Mouse (Mus musculus) testis, postnatal 14 days (tissue): ENCODE results near the gene Ints6l.
A peak's percentile ranks its signal among the peaks of the same experiment; 100 is the strongest.
"Not testable (repeated sequence)": the region's sequence is repeated elsewhere in the genome, so short reads cannot be mapped to it uniquely, and the experiment has no call there.

Source experiments
- DNase-seq: peaks from one replicate; pipeline ENCODE4 v3.0.0; 2021; ENCODE audit warnings: low spot score

Gene Ints6l

GRCm38 (mm10) chrX:56454671-56455371, at the start of gene Ints6l:
Ints6l (plus strand) TSS chrX:56454857.
- DNase-seq = peak; percentile 77

GRCm38 (mm10) chrX:56405482-56405881, 49.2 kb upstream of the Ints6l start:
- DNase-seq = no peak

- DNase-seq = no peak
Observed at GRCm38 (mm10) chrX:56406128-56406527, 48.5 kb upstream of the Ints6l start.

- DNase-seq = no peak
Observed at GRCm38 (mm10) chrX:56416277-56416676, 38.4 kb upstream of the Ints6l start.

DNA sequence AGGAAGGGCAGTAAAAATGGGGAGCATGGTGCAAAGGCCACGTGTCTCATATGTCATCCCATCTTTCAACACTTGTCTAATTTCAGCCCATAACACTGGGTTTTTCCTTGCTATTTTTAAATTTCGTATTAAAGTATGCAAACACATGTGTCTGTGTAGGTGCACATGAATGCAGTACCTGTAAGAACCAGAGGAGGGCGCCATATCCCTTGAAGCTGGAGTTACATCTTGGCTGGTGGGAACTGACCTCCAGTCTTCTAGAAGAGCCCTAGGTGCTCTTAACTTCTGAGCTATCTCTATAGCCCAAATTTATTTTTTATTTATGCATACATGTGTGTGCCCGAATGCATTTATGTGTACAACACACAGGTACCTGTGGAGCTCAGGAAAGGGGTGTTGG, 37.1 kb upstream of the Ints6l start:
- DNase-seq = peak; percentile 6

DNA sequence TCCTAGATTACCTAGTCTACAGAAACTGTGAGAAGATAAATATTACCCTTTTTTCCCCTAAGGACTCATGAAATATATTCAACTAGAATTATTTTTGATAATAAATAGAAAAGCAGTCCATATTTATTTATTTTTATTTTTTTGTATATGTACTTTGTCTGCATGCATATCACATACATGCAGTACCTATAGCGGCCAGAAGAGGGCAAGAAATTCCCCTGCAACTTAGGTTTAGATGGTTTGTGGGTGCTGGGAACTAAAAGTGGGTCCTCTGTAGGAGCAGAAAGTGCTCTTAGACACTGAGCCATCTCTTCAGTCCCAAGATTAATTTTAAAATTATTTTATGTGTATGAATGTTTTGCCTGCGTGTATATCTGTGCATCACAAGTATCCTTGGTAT, 24.1 kb upstream of the Ints6l start:
- DNase-seq = no peak

DNA sequence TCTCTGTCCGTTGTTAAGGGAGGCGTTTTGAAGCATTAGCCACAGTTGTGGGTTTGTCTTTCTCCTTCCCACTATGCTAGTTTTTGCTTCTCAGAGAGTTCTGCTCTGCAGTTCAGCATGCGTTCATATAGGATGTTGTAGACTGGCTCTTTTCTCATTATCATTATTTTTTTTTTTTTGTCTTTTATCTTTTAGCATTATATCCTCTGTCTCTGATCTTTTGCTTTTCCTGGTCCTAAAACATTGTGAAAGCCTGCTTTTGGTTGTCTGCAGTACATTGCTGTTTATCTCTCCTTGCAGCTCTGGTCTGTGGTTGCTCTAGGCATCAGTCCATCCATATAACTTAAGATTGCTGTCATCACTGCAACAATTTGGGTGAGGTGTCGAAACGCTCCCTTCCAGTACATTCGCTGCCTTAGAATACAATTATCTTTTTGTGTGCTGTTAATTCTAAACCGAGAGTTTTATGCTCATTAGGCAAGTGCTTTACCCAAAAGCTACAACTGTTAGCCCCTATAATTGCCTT, 18.8 kb upstream of the Ints6l start:
- DNase-seq = no peak

GRCm38 (mm10) chrX:56446487-56447428, 7.9 kb upstream of the Ints6l start:
- DNase-seq = no peak

GRCm38 (mm10) chrX:56447524-56448015, 7.1 kb upstream of the Ints6l start, which contains the start of gene Gm2174:
Gm2174 (plus strand) TSS chrX:56447965.
- no peak for DNase-seq

GRCm38 (mm10) chrX:56455372-56456246, 952 bp downstream of the Ints6l start:
- DNase-seq = peak; percentile 85

DNA sequence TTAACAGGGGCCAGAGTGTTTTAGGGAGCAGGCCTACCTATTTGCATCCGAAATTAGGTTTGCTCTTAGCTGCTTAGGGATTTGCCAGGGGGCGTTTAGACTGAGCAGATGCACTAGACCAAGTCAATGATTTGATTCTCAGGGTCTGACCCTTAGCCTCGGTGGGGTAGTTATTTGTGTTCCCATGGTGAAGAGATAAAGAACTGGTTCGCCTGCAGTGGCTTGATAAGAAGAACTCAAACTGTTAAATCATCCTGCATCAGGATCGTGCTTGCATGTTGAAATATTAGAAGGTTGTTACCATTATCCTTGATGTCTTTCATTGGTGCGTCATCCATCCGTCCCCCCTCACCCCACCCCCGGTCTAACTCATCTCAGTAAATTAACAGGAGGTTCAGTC, 1.7 kb downstream of the Ints6l start:
- DNase-seq = no peak

DNA sequence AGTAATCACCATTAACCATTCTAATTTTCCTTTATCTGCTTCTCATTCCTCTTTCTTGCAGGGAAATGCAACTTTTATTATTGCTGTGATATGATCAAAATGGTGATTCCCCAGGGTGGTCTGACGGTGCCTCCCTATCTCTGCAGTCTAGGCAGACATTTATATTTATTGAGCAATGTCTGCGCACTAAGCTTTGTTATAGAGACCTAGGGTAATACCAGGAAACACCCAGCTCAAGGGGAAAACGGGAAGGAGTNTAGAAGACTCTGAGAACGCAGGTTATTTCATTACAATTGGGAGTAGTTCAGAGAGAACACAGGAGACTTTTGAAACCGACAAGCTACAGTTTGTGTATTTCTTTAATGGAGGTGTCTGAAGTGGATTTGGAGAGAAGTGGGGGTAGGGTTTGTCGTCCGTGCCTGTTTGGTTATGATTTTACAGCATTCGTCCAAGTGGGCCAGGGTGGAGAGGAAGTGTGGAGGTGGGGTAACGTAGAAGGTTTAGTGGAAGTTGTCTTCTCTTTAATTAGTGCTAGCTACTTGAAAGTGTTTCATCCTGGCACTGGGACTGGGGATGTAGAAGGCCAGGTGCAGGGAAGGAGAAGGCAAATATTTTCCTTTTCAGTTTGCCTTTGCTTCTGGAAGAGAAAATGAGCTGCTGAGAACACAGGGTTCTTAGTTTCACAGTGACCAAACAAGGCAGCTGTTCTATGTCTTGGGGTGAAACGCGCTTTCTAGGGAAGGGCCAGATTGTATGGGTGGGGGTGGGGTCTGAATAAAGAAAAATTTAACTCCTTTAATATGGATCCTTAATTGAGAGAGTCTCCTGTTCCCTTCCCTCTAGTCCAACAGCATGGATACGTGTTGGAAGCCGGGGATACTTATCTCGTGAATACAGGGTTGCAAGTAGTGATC, 7.6 kb downstream of the Ints6l start:
- DNase-seq = no peak

GRCm38 (mm10) chrX:56464906-56465305, 10.2 kb downstream of the Ints6l start:
- no peak for DNase-seq

- no peak for DNase-seq
Observed at GRCm38 (mm10) chrX:56467688-56468087, 13.0 kb downstream of the Ints6l start.

- no peak for DNase-seq
Observed at GRCm38 (mm10) chrX:56468422-56468821, 13.8 kb downstream of the Ints6l start.

- no peak for DNase-seq
Observed at GRCm38 (mm10) chrX:56474035-56474434, 19.4 kb downstream of the Ints6l start.

GRCm38 (mm10) chrX:56477553-56477952, 22.9 kb downstream of the Ints6l start:
- DNase-seq = peak; percentile 23

DNA sequence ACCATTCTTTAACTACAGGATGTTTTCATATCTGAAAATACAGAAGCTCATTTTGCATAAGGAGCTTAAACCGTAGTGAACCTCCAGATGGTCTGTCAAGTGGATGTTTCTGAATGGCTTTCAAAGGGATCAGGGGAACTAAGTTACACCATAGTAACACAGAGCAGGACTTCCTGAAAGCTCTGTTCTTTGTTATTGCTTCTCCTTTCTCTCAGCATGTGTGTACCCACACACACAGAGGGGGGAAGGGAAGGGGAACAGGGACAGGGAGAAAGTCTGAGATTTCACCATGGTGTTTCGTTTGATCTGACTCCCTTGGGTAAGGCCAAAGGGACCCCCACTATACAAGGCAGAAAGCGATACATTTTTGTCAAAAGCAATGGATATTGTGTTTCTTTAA, 27.2 kb downstream of the Ints6l start:
- no peak for DNase-seq

GRCm38 (mm10) chrX:56489758-56490157, 35.1 kb downstream of the Ints6l start:
- peak; percentile 33 for DNase-seq

DNA sequence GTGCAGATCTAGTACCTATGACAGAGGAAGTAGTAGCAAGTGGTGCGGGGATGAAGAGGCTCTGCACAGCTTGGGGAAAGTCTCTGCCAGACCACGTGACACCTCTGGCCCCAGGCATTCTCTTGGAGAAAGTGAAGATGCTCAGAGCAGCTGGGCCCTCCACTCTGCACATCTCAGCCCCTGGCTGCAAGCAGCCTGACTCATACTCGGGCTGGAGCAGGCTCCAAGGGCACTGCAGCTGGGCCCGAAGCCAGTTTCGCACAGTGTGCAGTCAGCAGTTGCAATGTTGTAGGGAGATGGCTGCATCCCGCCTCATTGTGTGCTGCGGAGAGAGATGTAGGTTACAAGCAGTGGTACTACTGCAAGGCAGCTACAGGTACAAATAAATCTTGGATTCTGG, 42.6 kb downstream of the Ints6l start:
- no peak for DNase-seq

GRCm38 (mm10) chrX:56524442-56524841, 69.8 kb downstream of the Ints6l start, which contains the start of gene Gm10477:
Gm10477 (plus strand) TSS chrX:56524742.
- not testable (repeated sequence) for DNase-seq
